Mouse (Mus musculus) MEL (cell line): ENCODE measurements around the gene Etv2. TPM values are rescaled to one million over a fixed set of nuclear protein-coding genes. Genes with fewer than 3 reads are reported as not detected.

Source experiments
- DNase-seq: peaks from one replicate; pipeline ENCODE4 v3.0.0; 2011; ENCODE audit warnings: low read depth, low spot score
- H3K27ac ChIP-seq: 2 replicates; pipeline ENCODE4 v1.5.1; 2012; ENCODE audit warnings: low read depth, mild to moderate bottlenecking, control low read depth, low read length, moderate library complexity; ENCODE audit not compliant: control insufficient read depth
- H3K27me3 ChIP-seq, 2 experiments: fragments of 150-350 bp in 1 of 2; sonication (generic) in 1 of 2; 2 replicates each; pipeline ENCODE4 v1.6.1; 2012; ENCODE audit warnings: low read length in 2 of 2, mild to moderate bottlenecking in 2 of 2, improper control_type of control experiment in 1 of 2, moderate library complexity in 1 of 2; ENCODE audit not compliant: insufficient read depth in 2 of 2, control insufficient read depth in 1 of 2
- H3K36me3 ChIP-seq, 2 experiments: 2 replicates each; pipeline ENCODE4 v1.6.1; 2012 to 2014; ENCODE audit warnings: low read length in 2 of 2, improper control_type of control experiment in 1 of 2, inconsistent platforms in 1 of 2, mild to moderate bottlenecking in 1 of 2; ENCODE audit not compliant: insufficient read depth in 2 of 2, control insufficient read depth in 1 of 2
- H3K4me1 ChIP-seq, 2 experiments: fragments of 150-350 bp in 1 of 2; sonication (generic) in 1 of 2; 2 replicates each; pipeline ENCODE4 v1.6.1; 2012; ENCODE audit warnings: low read length in 2 of 2, improper control_type of control experiment in 1 of 2, mild to moderate bottlenecking in 1 of 2; ENCODE audit not compliant: insufficient read depth in 2 of 2, control insufficient read depth in 1 of 2
- H3K4me3 ChIP-seq, 2 experiments: fragments of 150-350 bp in 1 of 2; sonication (generic) in 1 of 2; 2 replicates each; pipeline ENCODE4 v1.5.1; 2012; ENCODE audit warnings: low read depth in 2 of 2, low read length in 2 of 2, mild to moderate bottlenecking in 2 of 2, moderate library complexity in 2 of 2, control low read depth in 1 of 2, improper control_type of control experiment in 1 of 2; ENCODE audit not compliant: control insufficient read depth in 1 of 2, insufficient read depth in 1 of 2
- H3K79me2 ChIP-seq: 2 replicates; pipeline ENCODE4 v1.6.1; 2012; ENCODE audit warnings: mild to moderate bottlenecking, low read length, moderate library complexity; ENCODE audit not compliant: control insufficient read depth, poor library complexity, insufficient read depth
- H3K9ac ChIP-seq: 2 replicates; pipeline ENCODE4 v1.6.1; 2012; ENCODE audit warnings: low read depth, mild to moderate bottlenecking, control low read depth, low read length, moderate library complexity; ENCODE audit not compliant: control insufficient read depth, poor library complexity, severe bottlenecking
- H3K9me3 ChIP-seq: fragments of 150-350 bp; sonication (generic); replicated peaks from 2 replicates; pipeline ENCODE4 v1.6.1; 2012; ENCODE audit warnings: mild to moderate bottlenecking, low read length, improper control_type of control experiment, moderate library complexity; ENCODE audit not compliant: insufficient read depth
- CTCF ChIP-seq, 3 experiments: IDR thresholded peaks in 2 of 3; conservative IDR thresholded peaks in 1 of 3; 2 replicates each; pipeline ENCODE4 v1.5.1; 2011 to 2012; ENCODE audit warnings: low read length in 3 of 3, low read depth in 2 of 3, mild to moderate bottlenecking in 2 of 3, improper control_type of control experiment in 1 of 3, inconsistent platforms in 1 of 3, mixed read lengths in 1 of 3, moderate library complexity in 1 of 3; ENCODE audit not compliant: control insufficient read depth in 1 of 3, insufficient read depth in 1 of 3, poor library complexity in 1 of 3, severe bottlenecking in 1 of 3
- ETS1 ChIP-seq: IDR thresholded peaks from 2 replicates; pipeline ENCODE4 v1.6.1; 2012; ENCODE audit warnings: low read depth, mild to moderate bottlenecking, inconsistent platforms, low read length, improper control_type of control experiment, moderate library complexity
- MAX ChIP-seq: IDR thresholded peaks from 2 replicates; pipeline ENCODE4 v1.6.1; 2011; ENCODE audit warnings: low read length, improper control_type of control experiment
- MAZ ChIP-seq: IDR thresholded peaks from 2 replicates; pipeline ENCODE4 v1.6.1; 2012; ENCODE audit warnings: low read depth, mild to moderate bottlenecking, inconsistent platforms, low read length, improper control_type of control experiment
- NRF1 ChIP-seq: IDR thresholded peaks from 2 replicates; pipeline ENCODE4 v1.6.1; 2014; ENCODE audit warnings: low read depth, mild to moderate bottlenecking, inconsistent platforms, low read length, improper control_type of control experiment, moderate library complexity; ENCODE audit not compliant: poor library complexity, insufficient read depth, severe bottlenecking
- SIN3A ChIP-seq: IDR thresholded peaks from 2 replicates; pipeline ENCODE4 v1.6.1; 2012; ENCODE audit warnings: low read length, improper control_type of control experiment, inconsistent platforms
- SMC3 ChIP-seq: IDR thresholded peaks from 2 replicates; pipeline ENCODE4 v1.6.1; 2011; ENCODE audit warnings: low read depth, low read length, improper control_type of control experiment
- TAL1 ChIP-seq: IDR thresholded peaks from 2 replicates; pipeline ENCODE4 v1.6.1; 2012; ENCODE audit warnings: mild to moderate bottlenecking, inconsistent platforms, low read length, moderate library complexity, mixed read lengths
- ZKSCAN1 ChIP-seq: IDR thresholded peaks from 2 replicates; pipeline ENCODE4 v1.6.1; 2012; ENCODE audit warnings: low read depth, mild to moderate bottlenecking, inconsistent platforms, low read length, improper control_type of control experiment, moderate library complexity
- polyA plus RNA-seq, 2 experiments: library from polyadenylated mRNA; stranded (reverse) in 1 of 2; unstranded in 1 of 2; fragments of >175 nt in 1 of 2; fragments of >200 nt in 1 of 2; gene quantifications; 2 replicates each; pipeline versions ENCODE4 v1.2.1 to v1.2.4; 2012; ENCODE audit warnings: low replicate concordance in 2 of 2, low read depth in 1 of 2; ENCODE audit not compliant: insufficient read length in 2 of 2, insufficient read depth in 1 of 2, missing spikeins in 1 of 2
- total RNA-seq: library from RNA; depleted of rRNA; stranded (reverse); fragments of 300-350 nt; gene quantifications from 2 replicates; pipeline ENCODE4 v1.2.3, GENCODE M21; 2012; rRNA removed

Etv2 gene
- total and polyA plus RNA-seq, 3 experiments = 0.15 TPM; not detected in 2

GRCm38 (mm10) chr7:30584339-30584738 lies 51.3 kb downstream of the Etv2 start:
- H3K4me3 ChIP-seq = no peak overlapping the region
- no peaks in the 10 kb centered on the region for H3K27me3 ChIP-seq
- H3K4me1 ChIP-seq = no peaks in the 10 kb centered on the region; a peak in 1 of 4 replicates
- no peak for DNase-seq
- H3K9me3 ChIP-seq = no peaks in the 10 kb centered on the region
- no peak overlapping the region for H3K27ac ChIP-seq
- H3K36me3 ChIP-seq = peaks cover 5 to 14% of the 10 kb centered on the region in 2 experiments; a peak in 2 of 4 replicates
- TF ChIP-seq NRF1 (no peak), MAZ (no peak), ZKSCAN1 (no peak), SMC3 (no peak), MAX (no peak), ETS1 (no peak), CTCF (IDR thresholded peaks at IDR 0.05 in 2 of 3, conservative IDR thresholded peaks at IDR 0.05 in 1 of 3; ENCODE audit: control insufficient read depth in 1 of 3, insufficient read depth in 1 of 3, low read depth in 2 of 3, low read length in 3 of 3, poor library complexity in 1 of 3, severe bottlenecking in 1 of 3) (no peak), SIN3A (no peak), TAL1 (no peak)
- H3K9ac ChIP-seq = no peak overlapping the region
- H3K79me2 ChIP-seq = peaks cover 30% of the 10 kb centered on the region

Other genes starting within 250 kb of the Etv2 start
Only the 30 nearest of the 33 such genes appear.
- gene Hcst, start 216.0 kb downstream of the Etv2 start, total RNA-seq = 7.1 and 15.5 TPM in 2 replicates
- gene Hcst, start 216.0 kb downstream of the Etv2 start, polyA plus RNA-seq = 10 to 100 TPM in 1 of 2 experiments, not detected in 1; 28.1 TPM
- 6.2 and 7.0 TPM in 2 replicates for gene Nfkbid, start 214.1 kb downstream of the Etv2 start, total RNA-seq
- gene Nfkbid, start 214.1 kb downstream of the Etv2 start, polyA plus RNA-seq = 10 to 100 TPM in 1 of 2 experiments, not detected in 1; 16.7 TPM
- gene Aplp1, start 190.3 kb downstream of the Etv2 start, total RNA-seq = 1.5 and 1.9 TPM in 2 replicates
- gene Aplp1, start 190.3 kb downstream of the Etv2 start, polyA plus RNA-seq = 1 to 10 TPM in 1 of 2 experiments, not detected in 1; 7.1 TPM
- gene Kirrel2, start 178.2 kb downstream of the Etv2 start, total RNA-seq = not detected in 2 replicates
- gene Kirrel2, start 178.2 kb downstream of the Etv2 start, polyA plus RNA-seq = not detected
- 1.3 and 2.3 TPM in 2 replicates for gene Nphs1, start 177.5 kb downstream of the Etv2 start, total RNA-seq
- 1 to 10 TPM in 1 of 2 experiments, not detected in 1; 1.2 TPM for gene Nphs1, start 177.5 kb downstream of the Etv2 start, polyA plus RNA-seq
- not detected in 2 replicates for gene Prodh2, start 142.2 kb downstream of the Etv2 start, total RNA-seq
- not detected for gene Prodh2, start 142.2 kb downstream of the Etv2 start, polyA plus RNA-seq
- 1.8 and 2.4 TPM in 2 replicates for gene Arhgap33, start 100.8 kb downstream of the Etv2 start, total RNA-seq
- 10 to 100 TPM in 1 of 2 experiments, not detected in 1; 22.3 TPM for gene Arhgap33, start 100.8 kb downstream of the Etv2 start, polyA plus RNA-seq
- 1.2 and 1.5 TPM in 2 replicates for gene Hspb6, start 83.7 kb downstream of the Etv2 start, total RNA-seq
- gene Hspb6, start 83.7 kb downstream of the Etv2 start, polyA plus RNA-seq = 10 to 100 TPM in 1 of 2 experiments, not detected in 1; 12.4 TPM
- 2.3 and 2.4 TPM in 2 replicates for gene Proser3, start 83.6 kb downstream of the Etv2 start, total RNA-seq
- gene Proser3, start 83.6 kb downstream of the Etv2 start, polyA plus RNA-seq = 1 to 10 TPM in 1 of 2 experiments, not detected in 1; 8.9 TPM
- 10.9 and 12.0 TPM in 2 replicates for gene Lin37, start 76.0 kb downstream of the Etv2 start, total RNA-seq
- 10 to 100 TPM in 1 of 2 experiments, not detected in 1; 49.8 TPM for gene Lin37, start 76.0 kb downstream of the Etv2 start, polyA plus RNA-seq
- gene U2af1l4, start 72.6 kb downstream of the Etv2 start, total RNA-seq = 67.2 and 74.2 TPM in 2 replicates
- 10 to 100 TPM in 1 of 2 experiments, not detected in 1; 72.5 TPM for gene U2af1l4, start 72.6 kb downstream of the Etv2 start, polyA plus RNA-seq
- 1.4 and 1.9 TPM in 2 replicates for gene Gm49396, start 72.5 kb downstream of the Etv2 start, total RNA-seq
- gene Gm49396, start 72.5 kb downstream of the Etv2 start, polyA plus RNA-seq = 1 to 10 TPM in 1 of 2 experiments, not detected in 1; 4.2 TPM
- 43.0 and 60.8 TPM in 2 replicates for gene Psenen, start 72.2 kb downstream of the Etv2 start, total RNA-seq
- 100 to 1,000 TPM in 1 of 2 experiments, not detected in 1; 157 TPM for gene Psenen, start 72.2 kb downstream of the Etv2 start, polyA plus RNA-seq
- gene Igflr1, start 70.4 kb downstream of the Etv2 start, total RNA-seq = 1.3 and 1.7 TPM in 2 replicates
- gene Igflr1, start 70.4 kb downstream of the Etv2 start, polyA plus RNA-seq = 1 to 10 TPM in 1 of 2 experiments, not detected in 1; 3.1 TPM
- gene Kmt2b, start 47.1 kb downstream of the Etv2 start, total RNA-seq = 13.2 and 15.6 TPM in 2 replicates
- 10 to 100 TPM in 1 of 2 experiments, not detected in 1; 48.2 TPM for gene Kmt2b, start 47.1 kb downstream of the Etv2 start, polyA plus RNA-seq
- gene Zbtb32, start 36.9 kb downstream of the Etv2 start, total RNA-seq = 20.1 and 25.9 TPM in 2 replicates
- gene Zbtb32, start 36.9 kb downstream of the Etv2 start, polyA plus RNA-seq = 10 to 100 TPM in 1 of 2 experiments, not detected in 1; 32.8 TPM
- gene Upk1a, start 23.0 kb downstream of the Etv2 start, total RNA-seq = 0.42 and 0.54 TPM in 2 replicates
- gene Upk1a, start 23.0 kb downstream of the Etv2 start, polyA plus RNA-seq = 1 to 10 TPM in 1 of 2 experiments, not detected in 1; 1.6 TPM
- 566 and 611 TPM in 2 replicates for gene Cox6b1, start 9.7 kb downstream of the Etv2 start, total RNA-seq
- 100 to 1,000 TPM in 1 of 2 experiments, not detected in 1; 799 TPM for gene Cox6b1, start 9.7 kb downstream of the Etv2 start, polyA plus RNA-seq
- gene Rbm42, start 14.5 kb upstream of the Etv2 start, total RNA-seq = 103 and 124 TPM in 2 replicates
- 100 to 1,000 TPM in 1 of 2 experiments, not detected in 1; 129 TPM for gene Rbm42, start 14.5 kb upstream of the Etv2 start, polyA plus RNA-seq
- gene Haus5, start 29.1 kb upstream of the Etv2 start, total RNA-seq = 34.3 and 35.0 TPM in 2 replicates
- gene Haus5, start 29.1 kb upstream of the Etv2 start, polyA plus RNA-seq = 10 to 100 TPM in 1 of 2 experiments, not detected in 1; 55.9 TPM
- not detected in 2 replicates for gene Pmis2, start 35.8 kb upstream of the Etv2 start, total RNA-seq
- gene Pmis2, start 35.8 kb upstream of the Etv2 start, polyA plus RNA-seq = not detected
- gene 2200002J24Rik, start 63.1 kb upstream of the Etv2 start, total RNA-seq = 0.52 TPM in 1 of 2 replicates, not detected in the other
- gene 2200002J24Rik, start 63.1 kb upstream of the Etv2 start, polyA plus RNA-seq = 1 to 10 TPM in 1 of 2 experiments, not detected in 1; 1.2 TPM
- gene Atp4a, start 76.4 kb upstream of the Etv2 start, total RNA-seq = 2.7 and 3.0 TPM in 2 replicates
- gene Atp4a, start 76.4 kb upstream of the Etv2 start, polyA plus RNA-seq = 1 to 10 TPM in 1 of 2 experiments, not detected in 1; 1.5 TPM
- 218 and 266 TPM in 2 replicates for gene Tmem147, start 93.7 kb upstream of the Etv2 start, total RNA-seq
- 100 to 1,000 TPM; 307 to 324 TPM for gene Tmem147, start 93.7 kb upstream of the Etv2 start, polyA plus RNA-seq
- gene Gapdhs, start 107.8 kb upstream of the Etv2 start, total RNA-seq = not detected in 2 replicates
- under 1 TPM in 1 of 2 experiments, not detected in 1; 0.49 TPM for gene Gapdhs, start 107.8 kb upstream of the Etv2 start, polyA plus RNA-seq
- 1.2 TPM in 1 of 2 replicates, not detected in the other for gene Sbsn, start 115.6 kb upstream of the Etv2 start, total RNA-seq
- gene Sbsn, start 115.6 kb upstream of the Etv2 start, polyA plus RNA-seq = under 1 TPM in 1 of 2 experiments, not detected in 1; 0.17 TPM
- gene Dmkn, start 127.9 kb upstream of the Etv2 start, total RNA-seq = not detected in 2 replicates
- gene Dmkn, start 127.9 kb upstream of the Etv2 start, polyA plus RNA-seq = not detected
- gene Krtdap, start 152.0 kb upstream of the Etv2 start, total RNA-seq = not detected in 2 replicates
- not detected for gene Krtdap, start 152.0 kb upstream of the Etv2 start, polyA plus RNA-seq
- not detected in 2 replicates for gene Ffar2, start 187.9 kb upstream of the Etv2 start, total RNA-seq
- under 1 TPM in 1 of 2 experiments, not detected in 1; 0.04 TPM for gene Ffar2, start 187.9 kb upstream of the Etv2 start, polyA plus RNA-seq
- not detected in 2 replicates for gene Ffar3, start 220.3 kb upstream of the Etv2 start, total RNA-seq
- not detected for gene Ffar3, start 220.3 kb upstream of the Etv2 start, polyA plus RNA-seq